Mouse (Mus musculus) liver, postnatal 0 days (tissue): ENCODE measurements at regions not wholly inside any gene's neighbourhood (a gene's known extent, or its start where the extent isn't known, plus 50 kb on each side); places are given as distances from the start of the nearest gene placed in this dataset.

Experiments
- CTCF ChIP-seq: sonication (generic); IDR thresholded peaks from 2 replicates; pipeline ENCODE4 v1.5.1; 2016; ENCODE audit warnings: antibody characterized with exemption, low read depth
- EP300 ChIP-seq: IDR thresholded peaks from 2 replicates; pipeline ENCODE4 v1.6.1; 2016; ENCODE audit warnings: antibody characterized with exemption, low read depth, mild to moderate bottlenecking

DNA sequence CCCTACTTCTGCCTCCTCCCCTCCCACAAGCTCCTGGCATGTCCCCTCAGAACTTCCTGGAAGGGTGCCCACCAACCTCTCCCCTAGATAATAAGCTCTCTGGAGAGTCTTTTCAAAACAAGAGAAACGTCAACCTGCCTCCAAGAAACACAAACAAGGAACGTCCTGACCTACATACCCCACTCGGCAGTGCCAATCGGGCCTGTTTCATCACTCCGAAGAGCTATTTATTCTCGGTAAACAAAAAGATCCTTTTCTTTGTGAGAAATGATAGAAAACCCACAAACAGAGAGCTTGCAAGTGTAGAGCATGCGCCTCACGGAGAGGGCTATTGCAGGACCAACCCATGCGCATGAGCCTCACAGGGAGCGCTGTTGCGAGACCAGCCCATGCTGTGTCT lies 100.9 kb downstream of the Pdcl3 start:
- TF ChIP-seq CTCF (no peak), EP300 (peak; percentile 19; the same call in 1 of the 2 replicates)
